8 mouse cellular contexts compared by ENCODE assay signal in the genomic region with DNA sequence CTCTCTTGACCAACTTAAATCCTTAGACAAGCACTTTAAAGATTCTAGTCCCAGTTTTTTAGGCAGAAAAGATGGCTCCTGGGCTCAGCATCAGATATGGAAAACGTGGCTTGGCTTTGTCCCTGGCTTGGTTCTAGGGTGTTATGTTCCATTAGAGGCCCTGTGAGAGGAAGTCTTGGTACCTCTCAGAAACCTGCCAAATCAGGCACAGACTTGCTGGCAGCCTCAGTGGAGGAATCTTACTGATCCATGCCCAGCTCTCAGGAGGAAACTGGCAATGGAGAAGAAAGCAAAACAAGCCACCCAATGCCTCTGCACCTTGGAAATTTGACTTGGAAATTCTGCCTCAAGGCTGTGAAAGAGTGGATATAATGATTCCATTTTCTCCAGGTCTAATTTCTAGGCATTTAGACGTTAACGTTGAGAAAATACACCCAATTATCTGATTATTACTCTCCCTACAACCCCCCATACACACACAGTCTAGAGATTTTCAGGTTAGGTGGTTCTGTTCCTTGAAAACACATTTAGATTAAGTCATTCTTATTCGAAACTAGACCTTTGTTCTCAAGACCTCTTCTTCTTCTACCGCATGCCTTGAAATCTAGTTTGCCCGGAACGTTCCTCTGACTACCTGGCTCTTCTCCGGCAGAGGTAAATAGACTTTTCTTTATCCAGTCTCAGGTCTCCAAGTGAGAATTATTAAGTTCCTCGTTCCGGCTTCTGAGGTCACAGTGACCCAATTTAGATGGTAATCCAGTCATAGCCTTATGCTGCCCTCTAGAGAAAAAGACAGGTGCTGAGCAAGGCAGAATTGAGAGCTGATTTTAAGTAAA. TPM values are rescaled to one million over a fixed set of nuclear protein-coding genes. Genes with fewer than 3 reads are reported as not detected.
DNase-seq lines count a peak whose midpoint lies in the region; ATAC-seq and TF ChIP-seq lines count a peak whose summit lies in the region.

No protein-coding gene starts in this region.

- WGBS in liver, postnatal 0 days (ENCODE audit: insufficient replicate concordance), result 39% methylated on average over 10 of the region's 10 CpGs
- WGBS in liver, embryonic 11.5 days, result 48% methylated on average over 10 of the region's 10 CpGs
- 19% methylated on average over 10 of the region's 10 CpGs for WGBS in forebrain, embryonic 15.5 days
- 35% methylated on average over 10 of the region's 10 CpGs for WGBS in intestine, embryonic 16.5 days

- no peak for TF ChIP-seq EP300 in liver, postnatal 0 days (IDR thresholded peaks at IDR 0.05; ENCODE audit: low read depth)

- H3K36me3 ChIP-seq in liver, postnatal 0 days (replicated peaks; ENCODE audit: insufficient read depth, low read length), result no peaks in the 10 kb centered on the region
- peaks cover 3% of the 10 kb centered on the region; the same call in 1 of the 2 replicates for H3K36me3 ChIP-seq in liver, embryonic 11.5 days (ENCODE audit: control insufficient read depth, insufficient read depth, low read length)
- H3K36me3 ChIP-seq in forebrain, embryonic 15.5 days, result 0 out of 2 replicates have a peak, but pooled peaks cover 3% of the 10 kb centered on the region
- no peaks in the 10 kb centered on the region for H3K36me3 ChIP-seq in intestine, embryonic 16.5 days (ENCODE audit: control insufficient read depth, insufficient read depth, low read length)

- H3K9me3 ChIP-seq in liver, postnatal 0 days (ENCODE audit: low read length), result no peaks in the 10 kb centered on the region
- no peaks in the 10 kb centered on the region for H3K9me3 ChIP-seq in liver, embryonic 11.5 days (ENCODE audit: control insufficient read depth, low read length)
- H3K9me3 ChIP-seq in forebrain, embryonic 15.5 days, result no peaks in the 10 kb centered on the region
- no peaks in the 10 kb centered on the region for H3K9me3 ChIP-seq in intestine, embryonic 16.5 days (ENCODE audit: control insufficient read depth, low read length)

- H3K27ac ChIP-seq in liver, postnatal 0 days (ENCODE audit: low read depth), result no peak overlapping the region
- no peak overlapping the region for H3K27ac ChIP-seq in liver, embryonic 11.5 days (ENCODE audit: low read depth, low read length)
- H3K27ac ChIP-seq in forebrain, embryonic 15.5 days (replicated peaks), result peak overlapping the region; percentile 9; the same call in 1 of the 2 replicates
- no peak overlapping the region for H3K27ac ChIP-seq in intestine, embryonic 16.5 days (ENCODE audit: low read length)

- no peaks in the 10 kb centered on the region; the same call in 1 of the 2 replicates for H3K4me1 ChIP-seq in liver, postnatal 0 days (ENCODE audit: insufficient read depth)
- H3K4me1 ChIP-seq in liver, embryonic 11.5 days (replicated peaks; ENCODE audit: control insufficient read depth, insufficient read depth, low read length), result no peaks in the 10 kb centered on the region
- H3K4me1 ChIP-seq in forebrain, embryonic 15.5 days, result peaks cover 6% of the 10 kb centered on the region; the same call in 1 of the 2 replicates
- H3K4me1 ChIP-seq in intestine, embryonic 16.5 days (ENCODE audit: control insufficient read depth, insufficient read depth, low read length), result no peaks in the 10 kb centered on the region

- no peak for DNase-seq in liver, postnatal 0 days
- DNase-seq in liver, embryonic 11.5 days (ENCODE audit: low spot score), result no peak
- peak; percentile 76 for DNase-seq in cerebellum, adult 11-12 months
- DNase-seq in telencephalon, adult 2 months (ENCODE audit: low read depth, low spot score), result peak; percentile 41
- DNase-seq in urinary bladder, postnatal 4 days (ENCODE audit: low spot score in 2 of 2), result no peak

- peak; percentile 61 for TF ChIP-seq CTCF in liver, postnatal 0 days (IDR thresholded peaks at IDR 0.05; ENCODE audit: low read depth)

- no peak overlapping the region for H3K4me2 ChIP-seq in liver, postnatal 0 days (ENCODE audit: low read depth, low read length)
- no peak overlapping the region for H3K4me2 ChIP-seq in liver, embryonic 11.5 days
- H3K4me2 ChIP-seq in forebrain, embryonic 15.5 days (replicated peaks), result peak overlapping the region; percentile 26; the same call in 1 of the 2 replicates
- no peak overlapping the region for H3K4me2 ChIP-seq in intestine, embryonic 16.5 days (ENCODE audit: low read depth, low read length)

- no peak overlapping the region for H3K4me3 ChIP-seq in liver, postnatal 0 days (ENCODE audit: low read depth, low read length)
- H3K4me3 ChIP-seq in liver, embryonic 11.5 days (ENCODE audit: low read depth, low read length), result no peak overlapping the region
- no peak overlapping the region for H3K4me3 ChIP-seq in forebrain, embryonic 15.5 days
- H3K4me3 ChIP-seq in intestine, embryonic 16.5 days (ENCODE audit: low read length), result no peak overlapping the region

- H3K27me3 ChIP-seq in liver, postnatal 0 days (ENCODE audit: insufficient read depth, low read length), result no peaks in the 10 kb centered on the region
- H3K27me3 ChIP-seq in liver, embryonic 11.5 days (replicated peaks; ENCODE audit: control insufficient read depth, insufficient read depth, low read length), result no peaks in the 10 kb centered on the region
- no peaks in the 10 kb centered on the region for H3K27me3 ChIP-seq in forebrain, embryonic 15.5 days
- H3K27me3 ChIP-seq in intestine, embryonic 16.5 days (replicated peaks; ENCODE audit: control insufficient read depth, insufficient read depth, low read length), result no peaks in the 10 kb centered on the region

- H3K9ac ChIP-seq in liver, postnatal 0 days (replicated peaks), result no peak overlapping the region
- no peak overlapping the region for H3K9ac ChIP-seq in liver, embryonic 11.5 days (ENCODE audit: low read depth, low read length)
- H3K9ac ChIP-seq in forebrain, embryonic 15.5 days (replicated peaks), result no peak overlapping the region
- H3K9ac ChIP-seq in intestine, embryonic 16.5 days (ENCODE audit: low read depth, low read length), result no peak overlapping the region

- no peak for ATAC-seq in liver, postnatal 0 days
- no peak for ATAC-seq in liver, embryonic 11.5 days (replicated peaks; ENCODE audit: low FRiP score)
- peak; percentile 82 for ATAC-seq in forebrain, embryonic 15.5 days (replicated peaks)
- peak; percentile 79 for ATAC-seq in intestine, embryonic 16.5 days
- ATAC-seq in megakaryocyte, adult 5-6 weeks (ENCODE audit: poor library complexity, severe bottlenecking), result peak; percentile 86

RNA-seq across cellular contexts. Expression of gene Nepro, which starts 7.6 kb away (rescaled TPM):
- polyA plus RNA-seq in liver, postnatal 0 days (2015; fragmentation: Nextera tagmentation; extraction: Ambion mirVana), result 1.9 and 2.4 TPM in 2 replicates
- 10.1 and 10.4 TPM in 2 replicates for polyA plus RNA-seq in liver, embryonic 11.5 days (2014; fragmentation: Nextera tagmentation; extraction: Ambion mirVana)
- polyA plus RNA-seq in forebrain, embryonic 15.5 days (2015; fragmentation: Nextera tagmentation; extraction: Ambion mirVana), result 4.5 and 4.9 TPM in 2 replicates
- polyA plus RNA-seq in intestine, embryonic 16.5 days (2015; fragmentation: Nextera tagmentation; extraction: Ambion mirVana), result 5.7 and 6.7 TPM in 2 replicates
- total RNA-seq in megakaryocyte, adult 5-6 weeks (2015), result 8.6 and 11.2 TPM in 2 replicates
- total RNA-seq in megakaryocyte, adult 5-6 weeks (2017), result 13.4 and 15.1 TPM in 2 replicates

RNA-seq across cellular contexts. Expression of gene Gtpbp8, which starts 29.6 kb away (rescaled TPM):
- 18.3 and 18.4 TPM in 2 replicates for polyA plus RNA-seq in liver, postnatal 0 days (2015; fragmentation: Nextera tagmentation; extraction: Ambion mirVana)
- 30.3 and 32.5 TPM in 2 replicates for polyA plus RNA-seq in liver, embryonic 11.5 days (2014; fragmentation: Nextera tagmentation; extraction: Ambion mirVana)
- polyA plus RNA-seq in forebrain, embryonic 15.5 days (2015; fragmentation: Nextera tagmentation; extraction: Ambion mirVana), result 33.5 and 38.1 TPM in 2 replicates
- 29.1 and 34.0 TPM in 2 replicates for polyA plus RNA-seq in intestine, embryonic 16.5 days (2015; fragmentation: Nextera tagmentation; extraction: Ambion mirVana)
- 5.8 and 17.2 TPM in 2 replicates for total RNA-seq in megakaryocyte, adult 5-6 weeks (2015)
- 11.1 and 13.2 TPM in 2 replicates for total RNA-seq in megakaryocyte, adult 5-6 weeks (2017)

RNA-seq across cellular contexts. Expression of gene Cd200r1, which starts 49.0 kb away (rescaled TPM):
- polyA plus RNA-seq in liver, postnatal 0 days (2015; fragmentation: Nextera tagmentation; extraction: Ambion mirVana), result 4.2 and 4.7 TPM in 2 replicates
- 5.9 and 6.1 TPM in 2 replicates for polyA plus RNA-seq in liver, embryonic 11.5 days (2014; fragmentation: Nextera tagmentation; extraction: Ambion mirVana)
- polyA plus RNA-seq in forebrain, embryonic 15.5 days (2015; fragmentation: Nextera tagmentation; extraction: Ambion mirVana), result 0.43 and 0.46 TPM in 2 replicates
- polyA plus RNA-seq in intestine, embryonic 16.5 days (2015; fragmentation: Nextera tagmentation; extraction: Ambion mirVana), result 1.1 and 1.2 TPM in 2 replicates
- 29.0 and 36.0 TPM in 2 replicates for total RNA-seq in megakaryocyte, adult 5-6 weeks (2015)
- total RNA-seq in megakaryocyte, adult 5-6 weeks (2017), result 16.3 and 18.5 TPM in 2 replicates

Comparison
In these comparisons a context has a peak if more than half of its experiments do, and no peak if none do; other contexts are left out.
1. ATAC-seq: peak in forebrain, embryonic 15.5 days (single experiment), intestine, embryonic 16.5 days (single experiment) and megakaryocyte, adult 5-6 weeks (single experiment); none in liver, postnatal 0 days (single experiment) and liver, embryonic 11.5 days (single experiment).
2. DNase-seq: peak in cerebellum, adult 11-12 months (single experiment) and telencephalon, adult 2 months (single experiment); none in liver, postnatal 0 days (single experiment), liver, embryonic 11.5 days (single experiment) and urinary bladder, postnatal 4 days (0 of 2).